Mouse (Mus musculus) kidney, embryonic 16.5 days (tissue): ENCODE measurements at regions not wholly inside any gene's neighbourhood (a gene's known extent, or its start where the extent isn't known, plus 50 kb on each side); places are given as distances from the start of the nearest gene placed in this dataset.

Experiments
- ATAC-seq: fragments of 200-750 bp; cut with Nextera tagmentation; 2 replicates; pipeline ENCODE4 v1.8.0; 2017; ENCODE audit warnings: moderate TSS enrichment; ENCODE audit not compliant: low FRiP score, low TSS enrichment
- H3K27ac ChIP-seq: fragments of 300-500 bp; sonication (generic); 2 replicates; pipeline ENCODE4 v1.5.1; 2014; ENCODE audit warnings: low read length
- H3K27me3 ChIP-seq: fragments of 300-500 bp; sonication (generic); 2 replicates; pipeline ENCODE4 v1.6.1; 2014; ENCODE audit warnings: low read length, control low read depth, mixed read lengths; ENCODE audit not compliant: insufficient read depth
- H3K36me3 ChIP-seq: fragments of 300-500 bp; sonication (generic); 2 replicates; pipeline ENCODE4 v1.6.1; 2014; ENCODE audit warnings: low read length, control low read depth, mixed read lengths; ENCODE audit not compliant: insufficient read depth
- H3K4me1 ChIP-seq: fragments of 300-500 bp; sonication (generic); 2 replicates; pipeline ENCODE4 v1.6.1; 2014; ENCODE audit warnings: low read length, control low read depth, mixed read lengths; ENCODE audit not compliant: insufficient read depth
- H3K4me2 ChIP-seq: fragments of 300-500 bp; sonication (generic); replicated peaks from 2 replicates; pipeline ENCODE4 v1.6.1; 2014; ENCODE audit warnings: low read depth, low read length
- H3K4me3 ChIP-seq: fragments of 300-500 bp; sonication (generic); 2 replicates; pipeline ENCODE4 v1.5.1; 2014; ENCODE audit warnings: mild to moderate bottlenecking, low read length
- H3K9ac ChIP-seq: fragments of 300-500 bp; sonication (generic); replicated peaks from 2 replicates; pipeline ENCODE4 v1.6.1; 2014; ENCODE audit warnings: low read length
- H3K9me3 ChIP-seq: fragments of 300-500 bp; sonication (generic); 2 replicates; pipeline ENCODE4 v1.6.1; 2016; ENCODE audit warnings: low read length, control low read depth
- WGBS: fragments of 180-500 bp; shearing (Covaris S2); extraction: QIAGEN DNeasy Blood & Tissue Kit; methylation state at CpG from one replicate; pipeline ENCODE4 v1.1.7; 2014; 5-methylcytosine and 5-hydroxymethylcytosine counted together

GRCm38 (mm10) chr16:92995132-92995992, 169.4 kb upstream of the Runx1 start:
- WGBS, result 74% methylated on average over 13 of the region's 13 CpGs

GRCm38 (mm10) chr16:92992876-92993275, 166.9 kb upstream of the Runx1 start:
- H3K4me1 ChIP-seq, result no peaks in the 10 kb centered on the region; the same call in 1 of the 2 replicates
- no peak overlapping the region for H3K27ac ChIP-seq
- H3K36me3 ChIP-seq, result no peaks in the 10 kb centered on the region
- H3K4me2 ChIP-seq, result no peak overlapping the region
- no peaks in the 10 kb centered on the region for H3K9me3 ChIP-seq
- H3K4me3 ChIP-seq, result no peak overlapping the region
- no peak for ATAC-seq
- no peaks in the 10 kb centered on the region; the same call in 1 of the 2 replicates for H3K27me3 ChIP-seq
- no peak overlapping the region for H3K9ac ChIP-seq
- 52% methylated on average over 3 of the region's 3 CpGs for WGBS

More at GRCm38 (mm10) chr16:92995132-92995992, 169.4 kb upstream of the Runx1 start:
- H3K4me3 ChIP-seq, result no peak overlapping the region
- ATAC-seq, result no peak
- H3K4me2 ChIP-seq, result no peak overlapping the region
- no peak overlapping the region for H3K9ac ChIP-seq
- H3K36me3 ChIP-seq, result no peaks in the 10 kb centered on the region
- H3K27me3 ChIP-seq, result no peaks in the 10 kb centered on the region; the same call in 1 of the 2 replicates
- no peaks in the 10 kb centered on the region; the same call in 1 of the 2 replicates for H3K4me1 ChIP-seq
- no peak overlapping the region for H3K27ac ChIP-seq
- H3K9me3 ChIP-seq, result no peaks in the 10 kb centered on the region

GRCm38 (mm10) chr16:92991405-92991804, 165.5 kb upstream of the Runx1 start:
- H3K27ac ChIP-seq, result no peak overlapping the region
- no peaks in the 10 kb centered on the region for H3K9me3 ChIP-seq
- H3K36me3 ChIP-seq, result no peaks in the 10 kb centered on the region
- no peaks in the 10 kb centered on the region; the same call in 1 of the 2 replicates for H3K27me3 ChIP-seq
- H3K4me1 ChIP-seq, result no peaks in the 10 kb centered on the region; the same call in 1 of the 2 replicates
- H3K4me3 ChIP-seq, result no peak overlapping the region
- H3K9ac ChIP-seq, result no peak overlapping the region
- ATAC-seq, result no peak
- WGBS, result 80% methylated on average over 7 of the region's 7 CpGs
- H3K4me2 ChIP-seq, result no peak overlapping the region

GRCm38 (mm10) chr16:92988416-92988815, 162.5 kb upstream of the Runx1 start:
- no peak for ATAC-seq
- Histone ChIP-seq H3K9ac (no peak overlapping the region), H3K4me2 (no peak overlapping the region), H3K9me3 (no peaks in the 10 kb centered on the region), H3K36me3 (no peaks in the 10 kb centered on the region), H3K27ac (no peak overlapping the region), H3K4me3 (no peak overlapping the region), H3K4me1 (no peaks in the 10 kb centered on the region), H3K27me3 (no peaks in the 10 kb centered on the region; the same call in 1 of the 2 replicates)
- WGBS, result 78% methylated on average over 1 of the region's 1 CpGs

- Histone ChIP-seq H3K4me1 (no peaks in the 10 kb centered on the region), H3K27me3 (no peaks in the 10 kb centered on the region; the same call in 1 of the 2 replicates), H3K9ac (no peak overlapping the region), H3K9me3 (no peaks in the 10 kb centered on the region), H3K4me3 (no peak overlapping the region), H3K36me3 (no peaks in the 10 kb centered on the region), H3K4me2 (no peak overlapping the region), H3K27ac (no peak overlapping the region)
- ATAC-seq, result no peak
- WGBS, result 89% methylated on average over 3 of the region's 3 CpGs
Observed at GRCm38 (mm10) chr16:92988000-92988399, 162.1 kb upstream of the Runx1 start.

GRCm38 (mm10) chr16:92985768-92986167, 159.8 kb upstream of the Runx1 start:
- Histone ChIP-seq H3K4me1 (no peaks in the 10 kb centered on the region), H3K27me3 (no peaks in the 10 kb centered on the region), H3K27ac (no peak overlapping the region), H3K4me3 (no peak overlapping the region), H3K36me3 (no peaks in the 10 kb centered on the region), H3K9me3 (peaks cover 2% of the 10 kb centered on the region; the same call in 1 of the 2 replicates), H3K9ac (no peak overlapping the region), H3K4me2 (no peak overlapping the region)
- 59% methylated on average over 6 of the region's 6 CpGs for WGBS
- no peak for ATAC-seq

GRCm38 (mm10) chr16:92982934-92983333, 157.0 kb upstream of the Runx1 start:
- Histone ChIP-seq H3K9ac (no peak overlapping the region), H3K4me2 (no peak overlapping the region), H3K4me3 (no peak overlapping the region), H3K36me3 (no peaks in the 10 kb centered on the region), H3K27me3 (no peaks in the 10 kb centered on the region), H3K9me3 (peaks cover 2% of the 10 kb centered on the region; the same call in 1 of the 2 replicates), H3K27ac (no peak overlapping the region), H3K4me1 (peaks cover 4% of the 10 kb centered on the region; the same call in 1 of the 2 replicates)
- ATAC-seq, result no peak
- WGBS, result 94% methylated on average over 7 of the region's 7 CpGs

- Histone ChIP-seq H3K27me3 (no peaks in the 10 kb centered on the region), H3K9ac (no peak overlapping the region), H3K4me2 (no peak overlapping the region), H3K27ac (no peak overlapping the region), H3K4me1 (peaks cover 4% of the 10 kb centered on the region; the same call in 1 of the 2 replicates), H3K9me3 (peaks cover 2% of the 10 kb centered on the region; the same call in 1 of the 2 replicates), H3K4me3 (no peak overlapping the region), H3K36me3 (no peaks in the 10 kb centered on the region)
- 28% methylated on average over 11 of the region's 11 CpGs for WGBS
- ATAC-seq, result no peak
Observed at GRCm38 (mm10) chr16:92979620-92980330, 153.8 kb upstream of the Runx1 start.

- H3K27me3 ChIP-seq, result no peaks in the 10 kb centered on the region
- no peak overlapping the region for H3K9ac ChIP-seq
- peaks cover 4% of the 10 kb centered on the region; the same call in 1 of the 2 replicates for H3K4me1 ChIP-seq
- no peak overlapping the region for H3K4me3 ChIP-seq
- H3K36me3 ChIP-seq, result no peaks in the 10 kb centered on the region
- no peak overlapping the region for H3K27ac ChIP-seq
- H3K4me2 ChIP-seq, result no peak overlapping the region
- no peaks in the 10 kb centered on the region for H3K9me3 ChIP-seq
- peak; percentile 54; the same call in 1 of the 2 replicates for ATAC-seq
- 38% methylated on average over 8 of the region's 8 CpGs for WGBS
Observed at GRCm38 (mm10) chr16:92976097-92976496, 150.1 kb upstream of the Runx1 start.
